In the genomic region with DNA sequence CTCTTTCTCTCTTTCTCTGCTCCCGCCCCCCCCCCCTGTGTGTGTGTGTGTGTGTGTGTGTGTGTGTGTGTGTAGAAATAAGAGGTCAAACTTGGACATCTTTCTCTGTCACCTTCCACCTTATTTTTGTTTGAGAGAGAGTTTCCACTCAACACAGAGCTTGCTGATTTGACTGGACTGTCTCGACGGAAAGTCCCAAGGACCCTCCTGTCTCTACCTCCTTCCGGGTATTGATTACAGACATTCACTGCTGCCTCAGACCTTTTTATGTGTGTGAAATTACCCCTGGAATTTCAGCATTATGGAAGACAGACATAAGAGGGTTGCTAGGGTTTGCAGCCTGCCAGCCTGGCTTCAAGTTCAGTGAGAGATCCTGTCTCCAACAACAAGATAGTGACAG, we compare ENCODE assay signal across 40 mouse cellular contexts. TPM values are rescaled to one million over a fixed set of nuclear protein-coding genes. Genes with fewer than 3 reads are reported as not detected.
DNase-seq lines count a peak whose midpoint lies in the region; ATAC-seq and TF ChIP-seq lines count a peak whose summit lies in the region.
"Had no signal": no experiment of that assay in that cellular context is flagged by ENCODE, and none has a peak within 500 bp of the region (broad histone marks: within the 10 kb centered on the region; RNA-seq: fewer than 3 reads in every experiment).

No protein-coding gene starts in this region.

- H3K36me3 ChIP-seq in heart, embryonic 10.5 days: no peaks in the 10 kb centered on the region
- no peaks in the 10 kb centered on the region for H3K36me3 ChIP-seq in neural tube, embryonic 11.5 days (ENCODE audit: control insufficient read depth, insufficient read depth, low read length)
- H3K36me3 ChIP-seq in neural tube, embryonic 13.5 days: no peaks in the 10 kb centered on the region
- H3K36me3 ChIP-seq: forebrain, embryonic 15.5 days; heart, embryonic 12.5 days; intestine, embryonic 15.5 days; liver, embryonic 12.5 days had no signal

- TF ChIP-seq POLR2A in cerebellum, adult 2 months (IDR thresholded peaks at IDR 0.05; ENCODE audit: borderline replicate concordance, insufficient read depth, low read length): no peak

- 71% methylated on average over 4 of the region's 4 CpGs for WGBS in heart, embryonic 10.5 days
- 73% methylated on average over 3 of the region's 4 CpGs for WGBS in neural tube, embryonic 11.5 days
- WGBS in neural tube, embryonic 13.5 days: 49% methylated on average over 4 of the region's 4 CpGs
- 94% methylated on average over 3 of the region's 4 CpGs for WGBS in cerebellum, adult 2 months

- peaks cover 4% of the 10 kb centered on the region; the same call in 1 of the 2 replicates for H3K4me1 ChIP-seq in heart, embryonic 10.5 days
- no peaks in the 10 kb centered on the region; the same call in 1 of the 2 replicates for H3K4me1 ChIP-seq in neural tube, embryonic 11.5 days (ENCODE audit: control insufficient read depth, insufficient read depth, low read length)
- peaks cover 26% of the 10 kb centered on the region for H3K4me1 ChIP-seq in neural tube, embryonic 13.5 days (replicated peaks)
- H3K4me1 ChIP-seq in cerebellum, adult 2 months (ENCODE audit: control insufficient read depth, insufficient read depth, low read length): no peaks in the 10 kb centered on the region
- H3K4me1 ChIP-seq: forebrain, embryonic 15.5 days; intestine, embryonic 15.5 days; liver, embryonic 12.5 days had no signal

- H3K9ac ChIP-seq in neural tube, embryonic 11.5 days (ENCODE audit: low read length): no peak overlapping the region
- H3K9ac ChIP-seq in neural tube, embryonic 13.5 days: no peak overlapping the region
- H3K9ac ChIP-seq: forebrain, embryonic 15.5 days; heart, embryonic 12.5 days; intestine, embryonic 15.5 days; liver, embryonic 12.5 days; liver, postnatal 0 days had no signal

- no peaks in the 10 kb centered on the region for H3K27me3 ChIP-seq in heart, embryonic 10.5 days (ENCODE audit: insufficient read depth, poor library complexity, severe bottlenecking)
- H3K27me3 ChIP-seq in neural tube, embryonic 11.5 days (ENCODE audit: control insufficient read depth, insufficient read depth, low read length): no peaks in the 10 kb centered on the region
- no peaks in the 10 kb centered on the region for H3K27me3 ChIP-seq in neural tube, embryonic 13.5 days
- no peaks in the 10 kb centered on the region for H3K27me3 ChIP-seq in cerebellum, adult 2 months (ENCODE audit: control insufficient read depth, insufficient read depth, low read length)
- H3K27me3 ChIP-seq: forebrain, embryonic 15.5 days; heart, embryonic 12.5 days; intestine, embryonic 15.5 days; liver, embryonic 12.5 days had no signal

- H3K4me3 ChIP-seq in heart, embryonic 10.5 days: no peak overlapping the region
- no peak overlapping the region for H3K4me3 ChIP-seq in neural tube, embryonic 11.5 days (ENCODE audit: low read depth, low read length)
- H3K4me3 ChIP-seq in neural tube, embryonic 13.5 days: no peak overlapping the region
- H3K4me3 ChIP-seq in cerebellum, adult 2 months (replicated peaks; ENCODE audit: insufficient read depth, low read depth, low read length): no peak overlapping the region
- H3K4me3 ChIP-seq: forebrain, embryonic 15.5 days; heart, embryonic 12.5 days; intestine, embryonic 15.5 days; liver, embryonic 12.5 days had no signal

- intact Hi-C loops in heart, postnatal 10 days (cut with DNase I): no loop called here

- no peaks in the 10 kb centered on the region for H3K9me3 ChIP-seq in heart, embryonic 10.5 days
- H3K9me3 ChIP-seq in neural tube, embryonic 11.5 days (ENCODE audit: control insufficient read depth, low read length): no peaks in the 10 kb centered on the region
- no peaks in the 10 kb centered on the region for H3K9me3 ChIP-seq in neural tube, embryonic 13.5 days
- H3K9me3 ChIP-seq: forebrain, embryonic 15.5 days; heart, embryonic 12.5 days; intestine, embryonic 15.5 days; liver, embryonic 12.5 days had no signal

- TF ChIP-seq CTCF in cerebellum, adult 2 months (IDR thresholded peaks at IDR 0.05; ENCODE audit: borderline replicate concordance, insufficient read depth, low read depth, low read length): no peak

- no peak for ATAC-seq in neural tube, embryonic 11.5 days (ENCODE audit: insufficient read depth, low FRiP score, low TSS enrichment)
- ATAC-seq in neural tube, embryonic 13.5 days (ENCODE audit: low read depth): no peak
- ATAC-seq: forebrain, embryonic 15.5 days; liver, embryonic 12.5 days; liver, postnatal 0 days; midbrain, embryonic 16.5 days had no signal

- H3K27ac ChIP-seq in heart, embryonic 10.5 days: 0 out of 2 replicates have a peak overlapping the region, but pooled peaks have one; percentile 16
- peak overlapping the region; percentile 78 for H3K27ac ChIP-seq in neural tube, embryonic 11.5 days (ENCODE audit: low read depth, low read length)
- peak overlapping the region; percentile 91 for H3K27ac ChIP-seq in neural tube, embryonic 13.5 days (replicated peaks)
- no peak overlapping the region for H3K27ac ChIP-seq in cerebellum, adult 2 months (ENCODE audit: insufficient read depth, low read length)
- H3K27ac ChIP-seq: forebrain, embryonic 15.5 days; intestine, embryonic 15.5 days; liver, embryonic 12.5 days; stomach, postnatal 0 days had no signal

- no peak for DNase-seq in heart, embryonic 10.5 days (ENCODE audit: low spot score)
- DNase-seq in heart, postnatal 10 days: no peak
- no peak for DNase-seq in neural tube, embryonic 11.5 days (ENCODE audit: low spot score)
- DNase-seq in neural tube, embryonic 10.5 days (ENCODE audit: extremely low spot score, low spot score): no peak
- no peak for DNase-seq in adrenal gland, postnatal 4 days (ENCODE audit: low spot score in 2 of 2)
- DNase-seq in cerebellum, adult 2 months: no peak
- DNase-seq: adrenal gland, postnatal 25 days; cerebellum, adult 18-20 months; cerebellum, postnatal 14 days; gastrocnemius, postnatal 36 days; heart, adult 18-20 months; kidney, adult 2 months; kidney, postnatal 4 days; liver, postnatal 0 days; lung, postnatal 36 days; right cerebral cortex, postnatal 4 days; thymus, adult 2 months; thymus, postnatal 36 days had no signal

- no peak overlapping the region for H3K4me2 ChIP-seq in neural tube, embryonic 11.5 days (ENCODE audit: low read depth)
- H3K4me2 ChIP-seq in neural tube, embryonic 13.5 days: no peak overlapping the region
- H3K4me2 ChIP-seq: forebrain, embryonic 15.5 days; heart, embryonic 12.5 days; intestine, embryonic 15.5 days; liver, embryonic 12.5 days had no signal

RNA-seq across cellular contexts. Expression of a gene that starts 7.1 kb away (rescaled TPM):
- polyA plus RNA-seq in heart, embryonic 10.5 days (2016; fragmentation: Nextera tagmentation; extraction: Ambion mirVana): not detected in 2 replicates
- not detected for total RNA-seq in heart, postnatal 10 days (2021)
- not detected in 2 replicates for polyA plus RNA-seq in neural tube, embryonic 11.5 days (2014; fragmentation: Nextera tagmentation; extraction: Ambion mirVana)
- polyA plus RNA-seq in neural tube, embryonic 13.5 days (2015; fragmentation: Nextera tagmentation; extraction: Ambion mirVana): not detected in 2 replicates
- total RNA-seq in adrenal gland, postnatal 4 days (2021): not detected
- polyA plus RNA-seq in cerebellum, adult 2 months (2012; rRNA removed): not detected in 2 replicates
- total RNA-seq: adrenal gland, postnatal 25 days; gastrocnemius, adult 18-20 months; gastrocnemius, postnatal 36 days; heart, adult 18-20 months; hematopoietic stem cell, adult 5-6 weeks; layer of hippocampus, adult 8-10 months; layer of hippocampus, postnatal 25 days; left cerebral cortex, adult 8-10 months; left cerebral cortex, postnatal 36 days; megakaryocyte, adult 5-6 weeks had no signal
- polyA plus RNA-seq: brain, embryonic 14.5 days; cortical plate, adult 2 months; forebrain, embryonic 15.5 days; frontal cortex, adult 2 months; heart, embryonic 12.5 days; heart, postnatal 0 days; intestine, embryonic 15.5 days; kidney, adult 2 months; kidney, embryonic 16.5 days; limb, embryonic 14.5 days; liver, embryonic 12.5 days; liver, postnatal 0 days; lung, embryonic 16.5 days; midbrain, embryonic 16.5 days; spleen, adult 2 months; stomach, postnatal 0 days; thymus, adult 2 months had no signal

RNA-seq across cellular contexts. Expression of a gene that starts 11.3 kb away (rescaled TPM):
- 41.7 and 45.7 TPM in 2 replicates for polyA plus RNA-seq in heart, embryonic 10.5 days (2016; fragmentation: Nextera tagmentation; extraction: Ambion mirVana)
- 10 to 100 TPM; 43.3 to 51.8 TPM for total RNA-seq in heart, postnatal 10 days (2021)
- 55.5 and 57.3 TPM in 2 replicates for polyA plus RNA-seq in neural tube, embryonic 11.5 days (2014; fragmentation: Nextera tagmentation; extraction: Ambion mirVana)
- 48.3 and 48.6 TPM in 2 replicates for polyA plus RNA-seq in neural tube, embryonic 13.5 days (2015; fragmentation: Nextera tagmentation; extraction: Ambion mirVana)
- 10 to 100 TPM; 44.4 TPM for total RNA-seq in adrenal gland, postnatal 4 days (2021)
- 32.3 and 35.2 TPM in 2 replicates for polyA plus RNA-seq in cerebellum, adult 2 months (2012; rRNA removed)

RNA-seq across cellular contexts. Expression of a gene that starts 16.6 kb away (rescaled TPM):
- polyA plus RNA-seq in heart, embryonic 10.5 days (2016; fragmentation: Nextera tagmentation; extraction: Ambion mirVana): 0.23 TPM in 1 of 2 replicates, not detected in the other
- 1 to 10 TPM; 1.2 to 1.8 TPM for total RNA-seq in heart, postnatal 10 days (2021)
- polyA plus RNA-seq in neural tube, embryonic 11.5 days (2014; fragmentation: Nextera tagmentation; extraction: Ambion mirVana): 0.48 and 1.1 TPM in 2 replicates
- 3.1 and 3.4 TPM in 2 replicates for polyA plus RNA-seq in neural tube, embryonic 13.5 days (2015; fragmentation: Nextera tagmentation; extraction: Ambion mirVana)
- 1 to 10 TPM; 2.4 to 3.0 TPM for total RNA-seq in adrenal gland, postnatal 4 days (2021)
- polyA plus RNA-seq in cerebellum, adult 2 months (2012; rRNA removed): 0.23 and 0.32 TPM in 2 replicates
- total RNA-seq: hematopoietic stem cell, adult 5-6 weeks; left cerebral cortex, adult 8-10 months had no signal
